Mouse (Mus musculus) G1E-ER4 (cell line): Measurements from ENCODE around the gene Agr2. TPM values are rescaled to one million over a fixed set of nuclear protein-coding genes. Genes with fewer than 3 reads are reported as not detected.

Source experiments
- GATA1 ChIP-seq: IDR thresholded peaks from one replicate; pipeline ENCODE4 v1.8.0; 2012; ENCODE audit warnings: low read length, inconsistent platforms
- polyA plus RNA-seq: library from polyadenylated mRNA; stranded (reverse); fragments of >175 nt; gene quantifications from 2 replicates; pipeline ENCODE4 v1.2.3, GENCODE M21; 2012

Gene Agr2
- polyA plus RNA-seq, 1 experiment, result not detected

GRCm38 (mm10) chr12:36040571-36041280, 48.0 kb downstream of the Agr2 start:
- TF ChIP-seq GATA1, result no peak

DNA sequence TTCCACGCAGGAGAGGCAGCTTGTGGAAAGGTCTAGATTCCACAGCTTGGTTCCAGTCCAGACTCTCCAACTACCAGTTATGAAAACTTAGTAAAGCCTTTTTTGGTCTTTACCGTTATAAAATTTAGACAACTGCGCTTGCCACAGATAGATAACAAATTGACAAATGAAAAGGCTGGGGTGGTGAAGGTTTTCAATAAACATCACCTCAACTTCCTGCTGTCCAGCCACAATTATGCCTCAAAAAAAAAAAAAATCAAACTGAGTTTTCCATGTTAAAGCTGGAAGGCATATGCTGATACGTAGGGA, 48.5 kb downstream of the Agr2 start:
- no peak for TF ChIP-seq GATA1

GRCm38 (mm10) chr12:36041703-36042347, 49.1 kb downstream of the Agr2 start:
- no peak for TF ChIP-seq GATA1

DNA sequence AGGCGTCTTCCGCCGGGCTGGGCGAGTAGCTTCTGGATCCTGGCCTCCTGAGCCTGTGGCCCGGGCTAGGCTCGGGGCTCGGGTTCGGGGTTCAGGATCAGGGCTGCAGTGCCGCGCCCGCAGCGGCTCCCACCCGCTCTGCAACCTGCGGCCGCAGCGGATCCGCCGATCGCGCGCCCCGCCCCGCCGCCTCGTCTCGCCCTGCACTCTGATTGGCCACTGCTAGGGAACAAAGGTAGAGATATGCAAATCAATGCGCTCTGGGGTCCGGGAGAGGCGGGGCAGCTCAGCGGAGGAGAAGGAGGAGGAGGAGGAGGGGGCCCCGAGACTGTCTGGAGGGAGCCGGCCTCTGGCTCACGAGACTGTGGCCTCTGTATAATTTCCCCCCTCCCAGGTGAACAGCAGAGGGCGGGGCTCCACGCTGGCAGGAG, 49.7 kb downstream of the Agr2 start, which contains the start of gene Tspan13:
Tspan13 (minus strand) TSS at position 153 of the 431 bp plus-strand sequence.
- no peak for TF ChIP-seq GATA1

- no peak for TF ChIP-seq GATA1
These were observed 52.0 kb downstream of the Agr2 start for GRCm38 (mm10) chr12:36044691-36045090.

- TF ChIP-seq GATA1, result no peak
These were observed 53.5 kb downstream of the Agr2 start for GRCm38 (mm10) chr12:36046196-36046595.

GRCm38 (mm10) chr12:36047593-36047992, 54.9 kb downstream of the Agr2 start:
- no peak for TF ChIP-seq GATA1

DNA sequence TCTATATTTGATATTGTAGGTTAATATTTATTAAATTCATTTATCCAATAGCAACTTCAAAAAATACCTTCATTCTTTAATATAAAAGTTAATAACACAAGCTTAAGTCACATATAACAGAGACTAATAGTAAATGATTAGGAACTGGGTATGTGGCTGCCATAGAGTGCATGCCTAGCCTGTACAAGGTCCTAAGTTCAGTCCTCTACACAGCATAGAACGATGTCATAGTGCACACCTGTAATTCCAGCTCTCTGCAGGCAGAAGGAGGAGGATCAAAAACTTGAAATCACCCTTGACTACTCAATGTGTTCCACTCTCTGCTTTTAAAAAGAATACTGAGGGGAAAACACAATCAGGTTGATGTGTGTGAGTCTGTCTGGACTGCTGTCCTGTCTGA, 57.6 kb downstream of the Agr2 start:
- no peak for TF ChIP-seq GATA1

Other genes with a start within 250 kb of the Agr2 start
- not detected in 2 replicates for gene Agr3, start 67.3 kb upstream of the Agr2 start, polyA plus RNA-seq
- not detected in 2 replicates for gene Tspan13, start 49.6 kb downstream of the Agr2 start, polyA plus RNA-seq
- gene Ankmy2, start 164.2 kb downstream of the Agr2 start, polyA plus RNA-seq, result 1.5 and 2.0 TPM in 2 replicates
- gene Bzw2, start 165.2 kb downstream of the Agr2 start, polyA plus RNA-seq, result 15.0 and 23.4 TPM in 2 replicates